Comparison of ENCODE assay signal across 22 mouse cellular contexts in genomic region chr12:84129931-84130330, GRCm38 (mm10). TPM values are rescaled to one million over a fixed set of nuclear protein-coding genes. Genes with fewer than 3 reads are reported as not detected.
DNase-seq lines count a peak whose midpoint lies in the region; ATAC-seq and TF ChIP-seq lines count a peak whose summit lies in the region.
"Had no signal": no experiment of that assay in that cellular context is flagged by ENCODE, and none has a peak within 500 bp of the region (broad histone marks: within the 10 kb centered on the region; RNA-seq: fewer than 3 reads in every experiment).

No protein-coding gene starts in this region.

- TF ChIP-seq CTCF in lung, postnatal 0 days (IDR thresholded peaks at IDR 0.05): no peak
- TF ChIP-seq CTCF in G1E (IDR thresholded peaks at IDR 0.05; ENCODE audit: low read depth, low read length): no peak

- H3K4me2 ChIP-seq in lung, postnatal 0 days (replicated peaks; ENCODE audit: low read depth, low read length): no peak overlapping the region
- H3K4me2 ChIP-seq: forebrain, embryonic 13.5 days; heart, embryonic 13.5 days; hindbrain, embryonic 12.5 days had no signal

- no peak overlapping the region for H3K4me3 ChIP-seq in lung, postnatal 0 days (ENCODE audit: low read depth, low read length)
- no peak overlapping the region for H3K4me3 ChIP-seq in G1E (ENCODE audit: low read depth, low read length)
- H3K4me3 ChIP-seq: embryonic facial prominence, embryonic 10.5 days; forebrain, embryonic 13.5 days; heart, embryonic 13.5 days; hindbrain, embryonic 12.5 days had no signal

- no peaks in the 10 kb centered on the region for H3K36me3 ChIP-seq in lung, postnatal 0 days (ENCODE audit: insufficient read depth, low read length)
- no peaks in the 10 kb centered on the region for H3K36me3 ChIP-seq in G1E (replicated peaks)

- no peak for TF ChIP-seq EP300 in lung, postnatal 0 days (IDR thresholded peaks at IDR 0.05)

- no peaks in the 10 kb centered on the region for H3K27me3 ChIP-seq in lung, postnatal 0 days (replicated peaks; ENCODE audit: insufficient read depth, low read length)
- peaks cover 28% of the 10 kb centered on the region for H3K27me3 ChIP-seq in G1E (ENCODE audit: insufficient read depth, low read length)
- H3K27me3 ChIP-seq: forebrain, embryonic 13.5 days; heart, embryonic 13.5 days; hindbrain, embryonic 12.5 days; Patski had no signal

- DNase-seq in lung, postnatal 0 days (ENCODE audit: low spot score): peak; percentile 16
- no peak for DNase-seq in lung, postnatal 14 days
- no peak for DNase-seq in G1E (ENCODE audit: low spot score)
- DNase-seq in retina, embryonic 14.5 days (ENCODE audit: low spot score): no peak
- DNase-seq in adrenal gland, adult 18-20 months (ENCODE audit: low spot score in 2 of 2): no peak
- DNase-seq: adrenal gland, adult 2 months; adrenal gland, postnatal 25 days; cerebellum, adult 18-20 months; cerebellum, adult 9-11 months; cerebellum, postnatal 36 days; forebrain, postnatal 0 days; gastrocnemius, postnatal 14 days; heart, postnatal 4 days had no signal

- no peak overlapping the region for H3K27ac ChIP-seq in lung, postnatal 0 days (ENCODE audit: low read length)
- H3K27ac ChIP-seq: embryonic facial prominence, embryonic 10.5 days; forebrain, embryonic 13.5 days; heart, embryonic 13.5 days; hindbrain, embryonic 12.5 days had no signal

- WGBS in lung, postnatal 0 days: 84% methylated on average over 8 of the region's 8 CpGs

- no peaks in the 10 kb centered on the region for H3K9me3 ChIP-seq in lung, postnatal 0 days (ENCODE audit: low read length)
- H3K9me3 ChIP-seq in G1E (replicated peaks): no peaks in the 10 kb centered on the region
- H3K9me3 ChIP-seq: embryonic facial prominence, embryonic 10.5 days; forebrain, embryonic 13.5 days; heart, embryonic 13.5 days; hindbrain, embryonic 12.5 days had no signal

- no peaks in the 10 kb centered on the region for H3K4me1 ChIP-seq in lung, postnatal 0 days (ENCODE audit: insufficient read depth, low read depth, low read length)
- H3K4me1 ChIP-seq in G1E (ENCODE audit: insufficient read depth, low read depth, low read length): peaks cover 10% of the 10 kb centered on the region
- H3K4me1 ChIP-seq: embryonic facial prominence, embryonic 10.5 days; forebrain, embryonic 13.5 days; heart, embryonic 13.5 days; hindbrain, embryonic 12.5 days had no signal

- ATAC-seq in lung, postnatal 0 days: no peak
- ATAC-seq in G1E (ENCODE audit: extremely low read depth, insufficient number of reproducible peaks, low FRiP score, poor library complexity, severe bottlenecking): peak; percentile 28; the same call in 1 of the 2 replicates
- peak; percentile 83 for ATAC-seq in common myeloid progenitor, adult 5-6 weeks (replicated peaks; ENCODE audit: low read depth, poor library complexity, severe bottlenecking)
- peak; percentile 67 for ATAC-seq in monocyte, adult 5-6 weeks (replicated peaks; ENCODE audit: insufficient number of reproducible peaks, low FRiP score, low TSS enrichment, poor library complexity, severe bottlenecking)
- ATAC-seq: activated CD4-positive, CD25-positive, alpha-beta regulatory T cell, adult 4 months; forebrain, embryonic 13.5 days; forebrain, postnatal 0 days; hindbrain, embryonic 16.5 days; Patski had no signal

- no peak overlapping the region for H3K9ac ChIP-seq in lung, postnatal 0 days (replicated peaks; ENCODE audit: low read depth)
- H3K9ac ChIP-seq: forebrain, embryonic 13.5 days; forebrain, postnatal 0 days; heart, embryonic 13.5 days; hindbrain, embryonic 12.5 days had no signal

RNA-seq across cellular contexts. Expression of gene Dnal1, which starts 15.8 kb away (rescaled TPM):
- polyA plus RNA-seq in lung, postnatal 0 days (2015; fragmentation: Nextera tagmentation; extraction: Ambion mirVana): 3.1 and 4.5 TPM in 2 replicates
- total RNA-seq in G1E (2014; fragmentation: Nextera tagmentation) (1.1 and 3.6 TPM in 2 replicates), G1E (2017) (0.49 and 0.76 TPM in 2 replicates)
- 0.01 and 0.14 TPM in 2 replicates for polyA plus RNA-seq in G1E (2012)
- total RNA-seq in common myeloid progenitor, adult 5-6 weeks (2017): 2.3 and 4.1 TPM in 2 replicates
- total RNA-seq in monocyte, adult 5-6 weeks (2017): 0.19 to 0.32 TPM in 2 of 3 replicates, not detected in the other
- total RNA-seq in adrenal gland, adult 18-20 months (2021): 10 to 100 TPM; 15.5 to 16.8 TPM

RNA-seq across cellular contexts. Expression of gene Pnma1, which starts 18.4 kb away (rescaled TPM):
- polyA plus RNA-seq in lung, postnatal 0 days (2015; fragmentation: Nextera tagmentation; extraction: Ambion mirVana): 1.9 and 2.9 TPM in 2 replicates
- total RNA-seq in G1E (2014; fragmentation: Nextera tagmentation) (0.58 and 0.83 TPM in 2 replicates), G1E (2017) (0.76 and 1.5 TPM in 2 replicates)
- polyA plus RNA-seq in G1E (2012): 0.14 TPM in 2 replicates
- 0.58 and 0.64 TPM in 2 replicates for total RNA-seq in common myeloid progenitor, adult 5-6 weeks (2017)
- total RNA-seq in monocyte, adult 5-6 weeks (2017): 0.78 to 3.5 TPM in 2 of 3 replicates, not detected in the other
- total RNA-seq in adrenal gland, adult 18-20 months (2021): under 1 TPM; 0.26 to 0.36 TPM
- polyA plus RNA-seq: activated CD4-positive, CD25-positive, alpha-beta regulatory T cell, adult 4 months; adrenal gland, adult 2 months had no signal

RNA-seq across cellular contexts. Expression of gene Acot6, which starts 29.5 kb away (rescaled TPM):
- polyA plus RNA-seq in lung, postnatal 0 days (2015; fragmentation: Nextera tagmentation; extraction: Ambion mirVana): 1.1 and 1.3 TPM in 2 replicates
- total RNA-seq in G1E (2014; fragmentation: Nextera tagmentation) (not detected in 2 replicates), G1E (2017) (0.12 and 0.33 TPM in 2 replicates)
- polyA plus RNA-seq in G1E (2012): not detected in 2 replicates
- total RNA-seq in common myeloid progenitor, adult 5-6 weeks (2017): 1.6 and 2.5 TPM in 2 replicates
- 0.10 TPM in 1 of 3 replicates, not detected in the others for total RNA-seq in monocyte, adult 5-6 weeks (2017)
- 1 to 10 TPM; 3.4 to 5.4 TPM for total RNA-seq in adrenal gland, adult 18-20 months (2021)
